Mouse (Mus musculus): ENCODE measurements around the gene Atp5e. TPM values are rescaled to one million over a fixed set of nuclear protein-coding genes. Genes with fewer than 3 reads are reported as not detected.

Atp5e gene
- polyA plus RNA-seq, 1 experiment from 2014 or later, result 838 TPM

- no peaks in the 10 kb centered on the region for H3K9me3 ChIP-seq (ENCODE audit: low read depth, low read length)
- H3K27ac ChIP-seq (ENCODE audit: low read depth), result no peak overlapping the region
- H3K4me3 ChIP-seq (ENCODE audit: low read depth, low read length), result no peak overlapping the region
Measured at GRCm38 (mm10) chr2:174470786-174471405, 7.0 kb upstream of the Atp5e start.

GRCm38 (mm10) chr2:174470333-174470732 lies 6.4 kb upstream of the Atp5e start:
- 49% methylated on average over 4 of the region's 4 CpGs for WGBS

More at GRCm38 (mm10) chr2:174470786-174471405, 7.0 kb upstream of the Atp5e start:
- 90% methylated on average over 7 of the region's 7 CpGs for WGBS
- ATAC-seq (ENCODE audit: insufficient read depth) (no peak), DNase-seq (no peak)
- Histone ChIP-seq H3K4me1 (ENCODE audit: insufficient read depth) (no peaks in the 10 kb centered on the region), H3K36me3 (ENCODE audit: insufficient read depth) (peaks cover 37% of the 10 kb centered on the region), H3K4me2 (no peak overlapping the region), H3K9ac (no peak overlapping the region), H3K27me3 (ENCODE audit: insufficient read depth, low read length) (no peaks in the 10 kb centered on the region)
- TF ChIP-seq CTCF (IDR thresholded peaks at IDR 0.05; ENCODE audit: low read depth), result no peak

GRCm38 (mm10) chr2:174463370-174463769 lies 535 bp downstream of the Atp5e start:
- peaks cover 64% of the 10 kb centered on the region for H3K36me3 ChIP-seq (ENCODE audit: insufficient read depth)
- peak overlapping the region; percentile 65 for H3K4me2 ChIP-seq
- peak overlapping the region; percentile 74 for H3K9ac ChIP-seq
- TF ChIP-seq CTCF (IDR thresholded peaks at IDR 0.05; ENCODE audit: low read depth), result no peak
- 31% methylated on average over 10 of the region's 10 CpGs for WGBS
- H3K4me3 ChIP-seq (ENCODE audit: low read depth, low read length), result peak overlapping the region; percentile 70
- no peaks in the 10 kb centered on the region for H3K27me3 ChIP-seq (ENCODE audit: insufficient read depth, low read length)
- no peaks in the 10 kb centered on the region for H3K9me3 ChIP-seq (ENCODE audit: low read depth, low read length)
- peak; percentile 50 for ATAC-seq (ENCODE audit: insufficient read depth)
- DNase-seq, result no peak
- H3K4me1 ChIP-seq (ENCODE audit: insufficient read depth), result peaks cover 3% of the 10 kb centered on the region; the same call in 1 of the 2 replicates
- H3K27ac ChIP-seq (ENCODE audit: low read depth), result peak overlapping the region; percentile 66; the same call in 1 of the 2 replicates

More at GRCm38 (mm10) chr2:174470333-174470732, 6.4 kb upstream of the Atp5e start:
- Histone ChIP-seq H3K27me3 (ENCODE audit: insufficient read depth, low read length) (no peaks in the 10 kb centered on the region), H3K4me2 (no peak overlapping the region), H3K9ac (no peak overlapping the region), H3K9me3 (ENCODE audit: low read depth, low read length) (no peaks in the 10 kb centered on the region), H3K4me1 (ENCODE audit: insufficient read depth) (no peaks in the 10 kb centered on the region), H3K27ac (ENCODE audit: low read depth) (no peak overlapping the region), H3K4me3 (ENCODE audit: low read depth, low read length) (no peak overlapping the region), H3K36me3 (ENCODE audit: insufficient read depth) (peaks cover 42% of the 10 kb centered on the region)
- no peak for TF ChIP-seq CTCF (IDR thresholded peaks at IDR 0.05; ENCODE audit: low read depth)
- no peak for DNase-seq
- no peak for ATAC-seq (ENCODE audit: insufficient read depth)

- no peak for ATAC-seq (ENCODE audit: insufficient read depth)
- Histone ChIP-seq H3K4me2 (no peak overlapping the region), H3K4me3 (ENCODE audit: low read depth, low read length) (no peak overlapping the region), H3K27ac (ENCODE audit: low read depth) (no peak overlapping the region), H3K27me3 (ENCODE audit: insufficient read depth, low read length) (no peaks in the 10 kb centered on the region), H3K9me3 (ENCODE audit: low read depth, low read length) (no peaks in the 10 kb centered on the region), H3K36me3 (ENCODE audit: insufficient read depth) (peaks cover 33% of the 10 kb centered on the region), H3K4me1 (ENCODE audit: insufficient read depth) (peaks cover 3% of the 10 kb centered on the region; the same call in 1 of the 2 replicates), H3K9ac (no peak overlapping the region)
- 49% methylated on average over 2 of the region's 2 CpGs for WGBS
- no peak for DNase-seq
- no peak for TF ChIP-seq CTCF (IDR thresholded peaks at IDR 0.05; ENCODE audit: low read depth)
Measured at GRCm38 (mm10) chr2:174459365-174459764, 4.5 kb downstream of the Atp5e start.

- no peak overlapping the region for H3K9ac ChIP-seq
- no peak for ATAC-seq (ENCODE audit: insufficient read depth)
- H3K9me3 ChIP-seq (ENCODE audit: low read depth, low read length), result no peaks in the 10 kb centered on the region
- no peak overlapping the region for H3K4me3 ChIP-seq (ENCODE audit: low read depth, low read length)
- no peak for DNase-seq
- no peaks in the 10 kb centered on the region for H3K36me3 ChIP-seq (ENCODE audit: insufficient read depth)
- WGBS, result 66% methylated on average over 7 of the region's 7 CpGs
- TF ChIP-seq CTCF (IDR thresholded peaks at IDR 0.05; ENCODE audit: low read depth), result peak; percentile 19; the same call in 1 of the 2 replicates
- H3K4me1 ChIP-seq (ENCODE audit: insufficient read depth), result no peaks in the 10 kb centered on the region
- H3K4me2 ChIP-seq, result no peak overlapping the region
- H3K27ac ChIP-seq (ENCODE audit: low read depth), result no peak overlapping the region
- H3K27me3 ChIP-seq (ENCODE audit: insufficient read depth, low read length), result no peaks in the 10 kb centered on the region
Measured at GRCm38 (mm10) chr2:174453681-174454080, 10.2 kb downstream of the Atp5e start.

GRCm38 (mm10) chr2:174450353-174450752 lies 13.6 kb downstream of the Atp5e start, which contains the start of gene Tubb1:
Gene Tubb1 (plus strand): TSS chr2:174450695.
- no peak within 1 kb of the TSS for H3K27ac ChIP-seq (ENCODE audit: low read depth)
- H3K4me3 ChIP-seq (ENCODE audit: low read depth, low read length), result no peak within 1 kb of the TSS
- TF ChIP-seq CTCF (IDR thresholded peaks at IDR 0.05; ENCODE audit: low read depth), result no peak
- H3K36me3 ChIP-seq (ENCODE audit: insufficient read depth), result no peaks in the 10 kb centered on the region
- 68% methylated on average over 4 of the region's 4 CpGs for WGBS
- no peaks in the 10 kb centered on the region for H3K27me3 ChIP-seq (ENCODE audit: insufficient read depth, low read length)
- ATAC-seq (ENCODE audit: insufficient read depth) (no peak), DNase-seq (no peak)
- no peaks in the 10 kb centered on the region for H3K4me1 ChIP-seq (ENCODE audit: insufficient read depth)
- H3K4me2 ChIP-seq, result no peak within 1 kb of the TSS
- H3K9ac ChIP-seq, result no peak within 1 kb of the TSS
- no peaks in the 10 kb centered on the region for H3K9me3 ChIP-seq (ENCODE audit: low read depth, low read length)

GRCm38 (mm10) chr2:174448405-174448804 lies 15.5 kb downstream of the Atp5e start:
- H3K9me3 ChIP-seq (ENCODE audit: low read depth, low read length), result no peaks in the 10 kb centered on the region
- H3K4me2 ChIP-seq, result no peak overlapping the region
- H3K4me3 ChIP-seq (ENCODE audit: low read depth, low read length), result no peak overlapping the region
- ATAC-seq (ENCODE audit: insufficient read depth) (no peak), DNase-seq (no peak)
- TF ChIP-seq CTCF (IDR thresholded peaks at IDR 0.05; ENCODE audit: low read depth), result no peak
- 77% methylated on average over 4 of the region's 4 CpGs for WGBS
- no peak overlapping the region for H3K9ac ChIP-seq
- H3K4me1 ChIP-seq (ENCODE audit: insufficient read depth), result 0 out of 2 replicates have a peak, but pooled peaks cover 2% of the 10 kb centered on the region
- H3K36me3 ChIP-seq (ENCODE audit: insufficient read depth), result no peaks in the 10 kb centered on the region
- H3K27ac ChIP-seq (ENCODE audit: low read depth), result no peak overlapping the region
- H3K27me3 ChIP-seq (ENCODE audit: insufficient read depth, low read length), result no peaks in the 10 kb centered on the region
